Mouse (Mus musculus) 3T3-L1 (cell line): ENCODE measurements around the gene Ncapd2.

Experiments
- DNase-seq: peaks from one replicate; pipeline ENCODE4 v3.0.0-alpha.2; 2015; ENCODE audit warnings: low read depth, low spot score

Ncapd2 gene

GRCm38 (mm10) chr6:125215148-125215954 lies 23.9 kb upstream of the Ncapd2 start, which contains the start of gene Vamp1:
Gene Vamp1 (plus strand): TSS chr6:125215551.
- DNase-seq = peak; percentile 95

- DNase-seq = no peak
Measured at GRCm38 (mm10) chr6:125213715-125214114, 22.2 kb upstream of the Ncapd2 start.

GRCm38 (mm10) chr6:125213129-125213528 lies 21.6 kb upstream of the Ncapd2 start:
- DNase-seq = no peak

GRCm38 (mm10) chr6:125212621-125213020 lies 21.1 kb upstream of the Ncapd2 start:
- DNase-seq = no peak

- DNase-seq = no peak
Measured at GRCm38 (mm10) chr6:125210436-125210835, 18.9 kb upstream of the Ncapd2 start.

- DNase-seq = no peak
Measured at GRCm38 (mm10) chr6:125197166-125197565, 5.7 kb upstream of the Ncapd2 start.

- DNase-seq = no peak
Measured at GRCm38 (mm10) chr6:125196301-125196700, 4.8 kb upstream of the Ncapd2 start.

- DNase-seq = no peak
Measured at GRCm38 (mm10) chr6:125195541-125196075, 4.1 kb upstream of the Ncapd2 start.

GRCm38 (mm10) chr6:125193390-125193789 lies 1.9 kb upstream of the Ncapd2 start:
- DNase-seq = no peak

- no peak for DNase-seq
Measured at GRCm38 (mm10) chr6:125192841-125193240, 1.3 kb upstream of the Ncapd2 start.

GRCm38 (mm10) chr6:125192016-125192714 lies 664 bp upstream of the Ncapd2 start:
- DNase-seq = peak; percentile 96

- no peak for DNase-seq
Measured at GRCm38 (mm10) chr6:125190816-125191215, 685 bp downstream of the Ncapd2 start.

- DNase-seq = no peak
Measured at GRCm38 (mm10) chr6:125186203-125186602, 5.3 kb downstream of the Ncapd2 start.

- no peak for DNase-seq
Measured at GRCm38 (mm10) chr6:125182133-125182532, 9.4 kb downstream of the Ncapd2 start.

GRCm38 (mm10) chr6:125179601-125180000 lies 11.9 kb downstream of the Ncapd2 start:
- DNase-seq = no peak

- DNase-seq = no peak
Measured at GRCm38 (mm10) chr6:125175469-125175868, 16.0 kb downstream of the Ncapd2 start.

- no peak for DNase-seq
Measured at GRCm38 (mm10) chr6:125173256-125173655, 18.2 kb downstream of the Ncapd2 start.

GRCm38 (mm10) chr6:125172474-125172873 lies 19.0 kb downstream of the Ncapd2 start:
- no peak for DNase-seq

GRCm38 (mm10) chr6:125170194-125170593 lies 21.3 kb downstream of the Ncapd2 start:
- DNase-seq = no peak

GRCm38 (mm10) chr6:125168086-125168485 lies 23.4 kb downstream of the Ncapd2 start:
- no peak for DNase-seq

- peak; percentile 67 for DNase-seq
Measured at GRCm38 (mm10) chr6:125166861-125167650, 24.4 kb downstream of the Ncapd2 start.
